Mouse (Mus musculus): ENCODE measurements at regions not wholly inside any gene's neighbourhood (a gene's known extent, or its start where the extent isn't known, plus 50 kb on each side); places are given as distances from the start of the nearest gene placed in this dataset.

- ATAC-seq (replicated peaks; ENCODE audit: poor library complexity): peak; percentile 48
Observed at GRCm38 (mm10) chr9:14171589-14172240, 103.2 kb upstream of the Sesn3 start.

GRCm38 (mm10) chr9:14173631-14174323 is 101.1 kb upstream of the Sesn3 start:
- ATAC-seq (replicated peaks; ENCODE audit: poor library complexity): no peak

- no peak for ATAC-seq (replicated peaks; ENCODE audit: poor library complexity)
Observed at GRCm38 (mm10) chr9:14174324-14175040, 100.4 kb upstream of the Sesn3 start.

- ATAC-seq (replicated peaks; ENCODE audit: poor library complexity): peak; percentile 72
Observed at GRCm38 (mm10) chr9:14175041-14175881, 99.6 kb upstream of the Sesn3 start.

- no peak for ATAC-seq (replicated peaks; ENCODE audit: poor library complexity)
Observed at GRCm38 (mm10) chr9:14179777-14180176, 95.1 kb upstream of the Sesn3 start.

- no peak for ATAC-seq (replicated peaks; ENCODE audit: poor library complexity)
Observed at GRCm38 (mm10) chr9:14184261-14184660, 90.6 kb upstream of the Sesn3 start.

GRCm38 (mm10) chr9:14185681-14186080 is 89.2 kb upstream of the Sesn3 start:
- 0 out of 2 replicates have a peak, but pooled peaks have one; percentile 9 for ATAC-seq (replicated peaks; ENCODE audit: poor library complexity)

- ATAC-seq (replicated peaks; ENCODE audit: poor library complexity): peak; percentile 86
Observed at GRCm38 (mm10) chr9:14187753-14188152, 87.1 kb upstream of the Sesn3 start.

- ATAC-seq (replicated peaks; ENCODE audit: poor library complexity): no peak
Observed at GRCm38 (mm10) chr9:14188504-14188903, 86.4 kb upstream of the Sesn3 start.

- ATAC-seq (replicated peaks; ENCODE audit: poor library complexity): no peak
Observed at GRCm38 (mm10) chr9:14190660-14191059, 84.2 kb upstream of the Sesn3 start.

GRCm38 (mm10) chr9:14194748-14195147 is 80.1 kb upstream of the Sesn3 start:
- no peak for ATAC-seq (replicated peaks; ENCODE audit: poor library complexity)

- ATAC-seq (replicated peaks; ENCODE audit: poor library complexity): no peak
Observed at GRCm38 (mm10) chr9:14199116-14199515, 75.8 kb upstream of the Sesn3 start.

GRCm38 (mm10) chr9:14199983-14200700 is 74.7 kb upstream of the Sesn3 start:
- ATAC-seq (replicated peaks; ENCODE audit: poor library complexity): peak; percentile 68

- ATAC-seq (replicated peaks; ENCODE audit: poor library complexity): no peak
Observed at GRCm38 (mm10) chr9:14200852-14201251, 74.0 kb upstream of the Sesn3 start.

- ATAC-seq (replicated peaks; ENCODE audit: poor library complexity): no peak
Observed at GRCm38 (mm10) chr9:14202551-14203306, 72.1 kb upstream of the Sesn3 start.

- ATAC-seq (replicated peaks; ENCODE audit: poor library complexity): no peak
Observed at GRCm38 (mm10) chr9:14203307-14203695, 71.6 kb upstream of the Sesn3 start.

- no peak for ATAC-seq (replicated peaks; ENCODE audit: poor library complexity)
Observed at GRCm38 (mm10) chr9:14203768-14204416, 71.0 kb upstream of the Sesn3 start.

- peak; percentile 57 for ATAC-seq (replicated peaks; ENCODE audit: poor library complexity)
Observed at GRCm38 (mm10) chr9:14204817-14205216, 70.0 kb upstream of the Sesn3 start.
